Mouse (Mus musculus) embryonic facial prominence, embryonic 10.5 days (tissue): ENCODE results near the gene Ror1. TPM values are rescaled to one million over a fixed set of nuclear protein-coding genes. Genes with fewer than 3 reads are reported as not detected.
A peak's percentile ranks its signal among the peaks of the same experiment; 100 is the strongest.

ENCODE experiments used
- DNase-seq: peaks from one replicate; pipeline ENCODE4 v3.0.0-alpha.2; 2017; ENCODE audit warnings: low spot score
- H3K27ac ChIP-seq: fragments of 300-500 bp; sonication (generic); replicated peaks from 2 replicates; pipeline ENCODE4 v1.5.1; 2016; ENCODE audit warnings: mild to moderate bottlenecking
- H3K27me3 ChIP-seq: fragments of 300-500 bp; sonication (generic); replicated peaks from 2 replicates; pipeline ENCODE4 v1.6.1; 2016; ENCODE audit warnings: low read depth, mild to moderate bottlenecking; ENCODE audit not compliant: poor library complexity, severe bottlenecking
- H3K36me3 ChIP-seq: fragments of 300-500 bp; sonication (generic); replicated peaks from 2 replicates; pipeline ENCODE4 v1.6.1; 2016; ENCODE audit warnings: mild to moderate bottlenecking, moderate library complexity
- H3K4me1 ChIP-seq: fragments of 300-500 bp; sonication (generic); 2 replicates; pipeline ENCODE4 v1.6.1; 2016
- H3K4me3 ChIP-seq: fragments of 300-500 bp; sonication (generic); 2 replicates; pipeline ENCODE4 v1.5.1; 2016; ENCODE audit warnings: mild to moderate bottlenecking, moderate library complexity
- H3K9me3 ChIP-seq: fragments of 300-500 bp; sonication (generic); 2 replicates; pipeline ENCODE4 v1.6.1; 2016; ENCODE audit warnings: mild to moderate bottlenecking
- WGBS: fragments of 180-500 bp; shearing (Covaris S2); methylation state at CpG from one replicate; pipeline ENCODE4 v1.1.7; 2016; 5-methylcytosine and 5-hydroxymethylcytosine counted together
- polyA plus RNA-seq: library from polyadenylated mRNA; unstranded; fragments of >200 nt; fragmentation: Nextera tagmentation; extraction: Ambion mirVana; gene quantifications from 2 replicates; pipeline ENCODE4 v1.2.1, GENCODE M21; 2016

Ror1 gene
- polyA plus RNA-seq, 1 experiment from 2014 or later: 12.0 TPM

DNA sequence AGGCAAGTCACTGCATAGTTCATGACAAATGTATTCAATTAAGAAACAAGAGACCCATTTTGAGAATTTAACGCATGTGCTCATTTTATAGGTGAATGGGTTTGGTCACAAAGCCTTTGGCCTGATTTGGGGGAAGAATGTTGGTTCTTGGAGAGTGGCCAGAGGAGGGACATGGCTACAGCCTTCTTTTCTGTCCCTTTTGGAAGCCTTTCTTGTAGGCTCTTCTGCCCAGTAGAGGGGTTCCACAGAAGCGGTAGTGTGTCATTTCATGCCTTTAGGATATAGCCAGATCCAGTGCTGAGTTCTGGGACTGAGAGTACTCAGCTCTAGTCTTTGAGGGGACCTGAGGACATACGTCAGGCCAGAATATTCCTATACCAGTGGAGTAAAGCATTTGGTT, 26.8 kb downstream of the Ror1 start:
- Histone ChIP-seq H3K4me3 (no peak overlapping the region), H3K27me3 (no peaks in the 10 kb centered on the region), H3K36me3 (no peaks in the 10 kb centered on the region; the same call in 1 of the 2 replicates), H3K27ac (no peak overlapping the region), H3K4me1 (peaks cover 31% of the 10 kb centered on the region), H3K9me3 (no peaks in the 10 kb centered on the region)
- 86% methylated on average over 3 of the region's 3 CpGs for WGBS
- DNase-seq: no peak

DNA sequence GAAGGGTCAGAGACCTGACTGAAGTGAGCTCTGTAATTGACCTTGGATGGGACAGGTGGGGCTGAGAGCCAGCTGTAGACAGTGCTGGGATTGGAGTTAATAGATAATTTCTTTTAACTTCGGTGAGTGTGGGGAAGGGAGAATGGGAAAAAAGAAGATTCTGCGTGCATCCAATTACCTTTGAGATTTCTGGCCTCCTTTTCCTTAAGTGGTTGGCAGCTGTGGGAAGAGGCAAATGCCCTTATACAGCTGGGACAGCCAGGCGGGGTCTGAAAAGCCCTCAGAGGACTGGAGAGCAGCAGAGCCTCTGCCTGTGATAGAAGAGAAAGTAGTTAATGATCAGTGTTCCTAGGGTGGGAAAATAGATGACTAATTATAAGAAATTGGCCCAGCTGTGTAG, 27.9 kb downstream of the Ror1 start:
- no peaks in the 10 kb centered on the region for H3K27me3 ChIP-seq
- H3K27ac ChIP-seq: no peak overlapping the region
- no peaks in the 10 kb centered on the region for H3K9me3 ChIP-seq
- no peaks in the 10 kb centered on the region; the same call in 1 of the 2 replicates for H3K36me3 ChIP-seq
- H3K4me3 ChIP-seq: no peak overlapping the region
- no peak for DNase-seq
- WGBS: 65% methylated on average over 3 of the region's 3 CpGs
- peaks cover 25% of the 10 kb centered on the region for H3K4me1 ChIP-seq

GRCm38 (mm10) chr4:100124056-100124455, 28.5 kb downstream of the Ror1 start:
- no peaks in the 10 kb centered on the region for H3K9me3 ChIP-seq

GRCm38 (mm10) chr4:100124935-100125334, 29.3 kb downstream of the Ror1 start:
- H3K9me3 ChIP-seq: no peaks in the 10 kb centered on the region
- no peak for DNase-seq
- H3K4me1 ChIP-seq: peaks cover 28% of the 10 kb centered on the region
- H3K27me3 ChIP-seq: no peaks in the 10 kb centered on the region
- no peak overlapping the region for H3K4me3 ChIP-seq
- H3K36me3 ChIP-seq: no peaks in the 10 kb centered on the region; the same call in 1 of the 2 replicates
- H3K27ac ChIP-seq: no peak overlapping the region
- WGBS: 86% methylated on average over 1 of the region's 1 CpGs

More at GRCm38 (mm10) chr4:100124056-100124455, 28.5 kb downstream of the Ror1 start:
- Histone ChIP-seq H3K4me1 (peaks cover 22% of the 10 kb centered on the region), H3K36me3 (no peaks in the 10 kb centered on the region; the same call in 1 of the 2 replicates), H3K4me3 (no peak overlapping the region), H3K27ac (no peak overlapping the region), H3K27me3 (no peaks in the 10 kb centered on the region)
- no peak for DNase-seq

- Histone ChIP-seq H3K4me1 (peaks cover 28% of the 10 kb centered on the region), H3K27me3 (no peaks in the 10 kb centered on the region), H3K4me3 (no peak overlapping the region), H3K36me3 (no peaks in the 10 kb centered on the region; the same call in 1 of the 2 replicates), H3K27ac (peak overlapping the region; percentile 26; the same call in 1 of the 2 replicates), H3K9me3 (no peaks in the 10 kb centered on the region)
- WGBS: 22% methylated on average over 12 of the region's 12 CpGs
- DNase-seq: peak; percentile 64
Observed at GRCm38 (mm10) chr4:100126531-100127310, 31.1 kb downstream of the Ror1 start.

- Histone ChIP-seq H3K27me3 (no peaks in the 10 kb centered on the region), H3K4me1 (peaks cover 33% of the 10 kb centered on the region), H3K9me3 (no peaks in the 10 kb centered on the region), H3K36me3 (no peaks in the 10 kb centered on the region; the same call in 1 of the 2 replicates), H3K27ac (no peak overlapping the region), H3K4me3 (no peak overlapping the region)
- 91% methylated on average over 12 of the region's 12 CpGs for whole genome bisulfite sequencing
- no peak for DNase-seq
Observed at GRCm38 (mm10) chr4:100128026-100128922, 32.7 kb downstream of the Ror1 start.

GRCm38 (mm10) chr4:100129201-100129600, 33.6 kb downstream of the Ror1 start:
- Histone ChIP-seq H3K27ac (no peak overlapping the region; the same call in 1 of the 2 replicates), H3K27me3 (no peaks in the 10 kb centered on the region), H3K9me3 (no peaks in the 10 kb centered on the region), H3K4me1 (peaks cover 30% of the 10 kb centered on the region), H3K36me3 (no peaks in the 10 kb centered on the region; the same call in 1 of the 2 replicates), H3K4me3 (no peak overlapping the region)
- DNase-seq: no peak
- WGBS: 80% methylated on average over 5 of the region's 5 CpGs

GRCm38 (mm10) chr4:100130771-100131475, 35.3 kb downstream of the Ror1 start:
- Histone ChIP-seq H3K9me3 (no peaks in the 10 kb centered on the region), H3K36me3 (no peaks in the 10 kb centered on the region; the same call in 1 of the 2 replicates), H3K27ac (no peak overlapping the region), H3K4me1 (peaks cover 29% of the 10 kb centered on the region), H3K4me3 (no peak overlapping the region), H3K27me3 (no peaks in the 10 kb centered on the region)
- DNase-seq: no peak
- 90% methylated on average over 3 of the region's 3 CpGs for WGBS

DNA sequence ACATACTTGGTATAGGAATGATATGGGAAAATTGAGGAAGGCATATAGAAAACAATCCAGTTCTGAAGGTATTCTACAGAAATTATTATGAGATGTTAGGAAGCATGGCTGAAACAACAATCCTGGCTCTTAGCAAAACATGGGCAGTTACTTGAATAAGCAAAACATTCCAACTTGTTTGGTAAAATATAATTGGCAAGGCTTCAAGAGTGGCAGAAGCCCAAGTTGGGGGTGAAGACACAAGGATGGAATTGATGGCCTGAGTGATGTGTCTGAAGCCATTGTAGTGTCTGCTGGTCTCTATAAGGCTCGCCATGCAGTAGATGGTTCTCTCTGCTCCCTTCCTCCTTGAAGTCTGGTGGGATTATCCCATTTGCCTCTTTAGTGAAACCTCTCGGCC, 35.9 kb downstream of the Ror1 start:
- Histone ChIP-seq H3K27ac (no peak overlapping the region), H3K4me1 (peaks cover 23% of the 10 kb centered on the region), H3K9me3 (no peaks in the 10 kb centered on the region), H3K36me3 (no peaks in the 10 kb centered on the region; the same call in 1 of the 2 replicates), H3K4me3 (no peak overlapping the region), H3K27me3 (no peaks in the 10 kb centered on the region)
- DNase-seq: no peak
- WGBS: 85% methylated on average over 2 of the region's 2 CpGs

- Histone ChIP-seq H3K4me1 (peaks cover 24% of the 10 kb centered on the region), H3K4me3 (no peak overlapping the region), H3K36me3 (no peaks in the 10 kb centered on the region; the same call in 1 of the 2 replicates), H3K27me3 (no peaks in the 10 kb centered on the region), H3K9me3 (no peaks in the 10 kb centered on the region), H3K27ac (no peak overlapping the region)
- 87% methylated on average over 3 of the region's 3 CpGs for WGBS
- no peak for DNase-seq
Observed at GRCm38 (mm10) chr4:100132261-100132660, 36.7 kb downstream of the Ror1 start.

- 89% methylated on average over 4 of the region's 4 CpGs for WGBS
- Histone ChIP-seq H3K4me1 (peaks cover 42% of the 10 kb centered on the region), H3K36me3 (no peaks in the 10 kb centered on the region), H3K4me3 (no peak overlapping the region), H3K27me3 (no peaks in the 10 kb centered on the region), H3K27ac (no peak overlapping the region), H3K9me3 (no peaks in the 10 kb centered on the region)
- DNase-seq: no peak
Observed at GRCm38 (mm10) chr4:100136046-100136445, 40.5 kb downstream of the Ror1 start.
